Mouse (Mus musculus) large intestine, adult 2 months (tissue): Measurements from ENCODE around the gene Insyn1. TPM values are rescaled to one million over a fixed set of nuclear protein-coding genes. Genes with fewer than 3 reads are reported as not detected.

Experiments
- DNase-seq: peaks from one replicate; pipeline ENCODE4 v3.0.0-alpha.2; 2012; ENCODE audit warnings: low read depth, low spot score
- WGBS: fragments of 180-500 bp; shearing (Covaris S2); methylation state at CpG from one replicate; pipeline ENCODE4 v1.1.7; 2018; 5-methylcytosine and 5-hydroxymethylcytosine counted together
- polyA plus RNA-seq: library from polyadenylated mRNA; depleted of rRNA; stranded (reverse); fragments of >200 nt; gene quantifications from 2 replicates; pipeline ENCODE4 v1.2.3, GENCODE M21; 2012

Gene Insyn1
- polyA plus RNA-seq, 1 experiment, result 2.1 TPM

GRCm38 (mm10) chr9:58470466-58470865, 17.9 kb upstream of the Insyn1 start:
- DNase-seq, result no peak
- 56% methylated on average over 6 of the region's 6 CpGs for WGBS

- 65% methylated on average over 8 of the region's 8 CpGs for WGBS
- no peak for DNase-seq
These were observed 15.1 kb upstream of the Insyn1 start for GRCm38 (mm10) chr9:58473211-58473815.

- WGBS, result 18% methylated on average over 3 of the region's 3 CpGs
- no peak for DNase-seq
These were observed 1.3 kb upstream of the Insyn1 start for GRCm38 (mm10) chr9:58487076-58487475.

- 15% methylated on average over 13 of the region's 13 CpGs for WGBS
- no peak for DNase-seq
These were observed 896 bp downstream of the Insyn1 start for GRCm38 (mm10) chr9:58489133-58489864.

GRCm38 (mm10) chr9:58489865-58490165, 1.4 kb downstream of the Insyn1 start:
- 41% methylated on average over 7 of the region's 7 CpGs for WGBS

GRCm38 (mm10) chr9:58490391-58490790, 2.0 kb downstream of the Insyn1 start:
- 75% methylated on average over 2 of the region's 2 CpGs for WGBS
- DNase-seq, result no peak

More at GRCm38 (mm10) chr9:58489865-58490165, 1.4 kb downstream of the Insyn1 start:
- DNase-seq, result no peak

- DNase-seq, result no peak
- 70% methylated on average over 2 of the region's 2 CpGs for WGBS
These were observed 6.6 kb downstream of the Insyn1 start for GRCm38 (mm10) chr9:58495035-58495434.

GRCm38 (mm10) chr9:58496470-58497182, 8.2 kb downstream of the Insyn1 start:
- no peak for DNase-seq

GRCm38 (mm10) chr9:58497942-58498341, 9.5 kb downstream of the Insyn1 start:
- 35% methylated on average over 4 of the region's 4 CpGs for WGBS
- no peak for DNase-seq

More at GRCm38 (mm10) chr9:58496470-58497182, 8.2 kb downstream of the Insyn1 start:
- 32% methylated on average over 4 of the region's 4 CpGs for WGBS

GRCm38 (mm10) chr9:58500946-58501345, 12.5 kb downstream of the Insyn1 start:
- DNase-seq, result no peak
- WGBS, result 82% methylated on average over 5 of the region's 5 CpGs

- no peak for DNase-seq
- WGBS, result 69% methylated on average over 8 of the region's 8 CpGs
These were observed 19.0 kb downstream of the Insyn1 start for GRCm38 (mm10) chr9:58507216-58508005.

GRCm38 (mm10) chr9:58510452-58510851, 22.0 kb downstream of the Insyn1 start:
- WGBS, result 75% methylated on average over 5 of the region's 5 CpGs
- no peak for DNase-seq

- 44% methylated on average over 5 of the region's 5 CpGs for WGBS
These were observed 25.3 kb downstream of the Insyn1 start for GRCm38 (mm10) chr9:58513749-58514148.

GRCm38 (mm10) chr9:58516480-58516879, 28.1 kb downstream of the Insyn1 start:
- no peak for DNase-seq
- 82% methylated on average over 3 of the region's 3 CpGs for WGBS

More at GRCm38 (mm10) chr9:58513749-58514148, 25.3 kb downstream of the Insyn1 start:
- DNase-seq, result no peak

- WGBS, result 39% methylated on average over 9 of the region's 9 CpGs
These were observed 29.7 kb downstream of the Insyn1 start for GRCm38 (mm10) chr9:58517866-58518750.

GRCm38 (mm10) chr9:58519953-58520352, 31.6 kb downstream of the Insyn1 start:
- no peak for DNase-seq

More at GRCm38 (mm10) chr9:58517866-58518750, 29.7 kb downstream of the Insyn1 start:
- no peak for DNase-seq

GRCm38 (mm10) chr9:58520816-58521581, 32.6 kb downstream of the Insyn1 start:
- no peak for DNase-seq
- WGBS, result 63% methylated on average over 5 of the region's 5 CpGs

More at GRCm38 (mm10) chr9:58519953-58520352, 31.6 kb downstream of the Insyn1 start:
- 73% methylated on average over 3 of the region's 3 CpGs for WGBS

GRCm38 (mm10) chr9:58521883-58522423, 33.5 kb downstream of the Insyn1 start:
- WGBS, result 40% methylated on average over 4 of the region's 4 CpGs
- DNase-seq, result no peak
